Mouse (Mus musculus) midbrain, embryonic 12.5 days (tissue): ENCODE measurements around the gene Timm8a2. TPM values are rescaled to one million over a fixed set of nuclear protein-coding genes. Genes with fewer than 3 reads are reported as not detected.
"Not testable (repeated sequence)": the region's sequence is repeated elsewhere in the genome, so short reads cannot be mapped to it uniquely, and the experiment has no call there.

ENCODE experiments used
- ATAC-seq: fragments of 200-750 bp; cut with Nextera tagmentation; 2 replicates; pipeline ENCODE4 v1.8.0; 2017; ENCODE audit warnings: low read depth, moderate TSS enrichment, moderate library complexity; ENCODE audit not compliant: low FRiP score
- H3K27ac ChIP-seq: fragments of 300-500 bp; sonication (generic); replicated peaks from 2 replicates; pipeline ENCODE4 v1.5.1; 2016; ENCODE audit warnings: mild to moderate bottlenecking
- H3K27me3 ChIP-seq: fragments of 300-500 bp; sonication (generic); 2 replicates; pipeline ENCODE4 v1.6.1; 2016; ENCODE audit warnings: mild to moderate bottlenecking
- H3K36me3 ChIP-seq: fragments of 300-500 bp; sonication (generic); 2 replicates; pipeline ENCODE4 v1.6.1; 2016
- H3K4me1 ChIP-seq: fragments of 300-500 bp; sonication (generic); 2 replicates; pipeline ENCODE4 v1.6.1; 2016
- H3K4me2 ChIP-seq: fragments of 300-500 bp; sonication (generic); replicated peaks from 2 replicates; pipeline ENCODE4 v1.6.1; 2016; ENCODE audit warnings: mild to moderate bottlenecking, moderate library complexity
- H3K4me3 ChIP-seq: fragments of 300-500 bp; sonication (generic); 2 replicates; pipeline ENCODE4 v1.5.1; 2016; ENCODE audit warnings: mild to moderate bottlenecking
- H3K9ac ChIP-seq: fragments of 300-500 bp; sonication (generic); replicated peaks from 2 replicates; pipeline ENCODE4 v1.6.1; 2016; ENCODE audit warnings: mild to moderate bottlenecking, moderate library complexity
- H3K9me3 ChIP-seq: fragments of 300-500 bp; sonication (generic); 2 replicates; pipeline ENCODE4 v1.6.1; 2016; ENCODE audit warnings: mild to moderate bottlenecking
- WGBS: fragments of 180-500 bp; shearing (Covaris S2); methylation state at CpG from one replicate; pipeline ENCODE4 v1.1.7; 2016; 5-methylcytosine and 5-hydroxymethylcytosine counted together
- polyA plus RNA-seq: library from polyadenylated mRNA; unstranded; fragments of >200 nt; fragmentation: Nextera tagmentation; extraction: Ambion mirVana; gene quantifications from 2 replicates; pipeline ENCODE4 v1.2.1, GENCODE M21; 2016

Gene Timm8a2
- polyA plus RNA-seq, 1 experiment from 2014 or later = not detected

DNA sequence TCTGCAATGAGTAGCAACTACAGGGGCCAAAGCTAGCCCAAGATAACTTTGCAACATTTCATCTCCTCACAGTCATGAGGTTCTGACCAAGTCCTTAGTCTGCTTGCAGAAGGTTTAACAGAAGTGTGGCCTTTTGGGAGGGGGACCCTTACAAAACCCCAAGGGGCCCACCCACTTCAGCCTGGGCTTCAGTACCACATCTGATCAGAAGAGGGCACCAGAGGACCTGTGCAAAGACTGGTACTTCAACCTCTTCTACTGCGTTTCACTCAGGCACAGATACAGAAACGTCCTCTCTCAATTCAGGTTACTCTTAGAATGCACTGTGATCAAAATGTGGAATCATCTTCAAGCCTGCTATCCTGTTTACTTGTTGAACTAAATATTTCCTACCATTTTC is 30.0 kb downstream of the Timm8a2 start:
- ATAC-seq = no peak
- WGBS = 8% methylated on average over 2 of the region's 2 CpGs
- Histone ChIP-seq H3K27ac (no peak overlapping the region), H3K27me3 (no peaks in the 10 kb centered on the region), H3K4me1 (no peaks in the 10 kb centered on the region), H3K9ac (no peak overlapping the region), H3K4me2 (no peak overlapping the region), H3K36me3 (no peaks in the 10 kb centered on the region), H3K9me3 (no peaks in the 10 kb centered on the region), H3K4me3 (no peak overlapping the region)

DNA sequence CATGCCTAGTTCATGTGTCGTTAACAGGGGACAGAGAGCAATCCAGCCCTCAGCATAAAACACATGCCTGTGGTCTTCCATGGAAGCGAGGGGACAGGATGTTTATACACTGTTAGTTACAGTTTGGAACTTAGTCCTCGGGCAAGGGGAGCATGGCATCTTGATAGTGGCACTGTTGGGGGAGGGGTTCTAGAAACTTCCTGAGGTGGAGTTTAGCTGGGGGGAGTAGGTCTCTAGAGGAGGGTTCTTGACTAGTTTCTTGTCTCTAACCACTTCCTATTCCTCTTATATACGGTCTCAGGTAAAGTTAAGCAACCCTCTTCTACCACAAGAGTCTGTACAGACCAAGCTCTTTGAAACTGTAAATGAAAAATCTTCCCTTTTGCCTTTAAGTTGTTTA is 31.8 kb downstream of the Timm8a2 start:
- no peaks in the 10 kb centered on the region for H3K9me3 ChIP-seq
- no peak overlapping the region for H3K4me3 ChIP-seq
- 89% methylated on average over 4 of the region's 4 CpGs for WGBS
- H3K27ac ChIP-seq = no peak overlapping the region
- no peaks in the 10 kb centered on the region for H3K4me1 ChIP-seq
- no peak overlapping the region for H3K4me2 ChIP-seq
- no peaks in the 10 kb centered on the region for H3K36me3 ChIP-seq
- no peak for ATAC-seq
- H3K27me3 ChIP-seq = no peaks in the 10 kb centered on the region
- H3K9ac ChIP-seq = no peak overlapping the region

DNA sequence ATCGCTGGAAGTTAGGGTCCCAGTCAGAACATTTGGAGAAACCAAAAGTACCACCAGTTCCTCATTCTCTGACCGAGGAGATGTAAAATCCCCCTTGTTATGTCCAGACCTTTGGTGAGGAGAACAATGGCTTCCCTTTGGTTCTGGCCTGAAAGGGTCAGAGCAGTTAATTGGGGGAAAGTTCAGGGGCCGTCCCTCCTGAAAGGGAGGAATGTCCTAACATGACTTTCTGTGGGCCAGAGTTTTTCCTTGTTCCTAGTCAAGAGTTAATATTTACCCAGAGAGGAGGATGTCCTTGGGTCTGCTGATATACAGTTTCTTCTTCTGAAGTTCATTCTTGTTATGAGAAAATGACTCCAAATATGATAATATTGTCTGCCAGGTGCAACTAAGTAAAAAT is 33.6 kb downstream of the Timm8a2 start:
- H3K4me2 ChIP-seq, H3K27ac ChIP-seq, H3K27me3 ChIP-seq, H3K4me3 ChIP-seq, H3K9me3 ChIP-seq, H3K4me1 ChIP-seq, ATAC-seq, H3K36me3 ChIP-seq, H3K9ac ChIP-seq: not testable (repeated sequence)
- WGBS = 47% methylated on average over 3 of the region's 3 CpGs

DNA sequence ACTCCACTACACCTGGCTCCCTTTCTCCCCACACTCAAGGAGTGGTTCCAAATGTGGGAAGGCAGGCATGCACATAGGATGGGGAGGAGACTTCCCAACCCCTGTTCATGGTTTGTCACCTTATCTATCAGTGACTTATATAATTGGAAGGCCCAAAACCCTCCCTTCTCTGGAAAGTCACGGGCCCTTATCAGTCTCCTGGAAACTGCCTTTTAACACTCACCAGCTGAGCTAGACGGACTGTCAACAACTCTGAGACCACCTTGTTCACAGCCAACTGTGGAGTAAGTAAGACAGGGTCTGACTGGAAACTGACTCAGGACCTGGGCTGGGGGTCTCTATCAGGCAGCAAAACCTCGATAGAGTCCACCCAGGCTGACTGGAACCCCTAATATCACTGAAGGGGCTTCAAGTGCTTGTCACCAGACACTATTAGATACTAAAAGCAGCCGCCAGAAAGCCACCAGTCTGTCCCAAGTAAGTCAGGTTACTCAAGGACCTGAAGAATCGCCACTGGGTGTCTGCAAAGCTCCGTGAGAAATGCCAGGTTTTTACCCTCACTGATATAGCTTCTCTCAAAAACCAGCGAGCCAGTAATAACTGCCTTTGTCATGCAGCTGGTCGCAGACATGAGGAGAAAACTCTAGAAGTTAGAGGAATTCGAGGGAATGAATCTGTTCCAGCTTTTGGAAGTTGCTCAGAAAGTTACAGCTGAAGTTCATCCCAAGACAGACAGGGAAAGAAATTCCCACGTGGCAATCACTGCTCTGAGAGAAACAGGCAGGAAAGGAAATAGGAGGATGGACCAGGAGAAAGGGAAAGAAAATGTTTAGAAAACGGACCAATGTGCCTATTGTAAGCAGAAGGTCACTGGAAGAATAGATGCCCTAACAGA is 34.6 kb downstream of the Timm8a2 start:
- no peak for ATAC-seq
- H3K36me3 ChIP-seq = no peaks in the 10 kb centered on the region
- H3K4me1 ChIP-seq = no peaks in the 10 kb centered on the region
- H3K4me2 ChIP-seq = no peak overlapping the region
- no peak overlapping the region for H3K27ac ChIP-seq
- no peak overlapping the region for H3K9ac ChIP-seq
- H3K4me3 ChIP-seq = no peak overlapping the region
- H3K27me3 ChIP-seq = no peaks in the 10 kb centered on the region
- H3K9me3 ChIP-seq = no peaks in the 10 kb centered on the region
- WGBS = 70% methylated on average over 11 of the region's 11 CpGs

DNA sequence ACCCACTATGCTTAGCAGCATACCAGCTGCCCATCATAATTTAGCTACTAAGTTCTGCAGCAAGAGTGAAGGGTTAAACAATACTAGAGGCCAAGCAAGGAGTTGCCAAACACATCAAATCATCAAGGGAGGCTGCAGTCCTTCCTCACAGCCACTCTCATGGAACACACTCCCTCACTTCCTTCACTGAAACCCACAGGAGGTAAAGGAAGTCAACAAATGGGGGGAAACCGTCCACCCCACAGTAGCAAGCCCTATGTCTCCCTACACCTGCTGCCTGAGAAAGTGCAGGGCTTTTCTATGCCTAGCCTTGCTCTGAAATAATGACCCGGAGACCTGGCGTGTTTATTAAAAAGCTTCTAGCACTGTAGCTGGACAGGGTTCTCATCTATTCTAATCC is 35.5 kb downstream of the Timm8a2 start:
- no peaks in the 10 kb centered on the region for H3K27me3 ChIP-seq
- no peak for ATAC-seq
- H3K9me3 ChIP-seq = no peaks in the 10 kb centered on the region
- H3K36me3 ChIP-seq = no peaks in the 10 kb centered on the region
- no peak overlapping the region for H3K4me2 ChIP-seq
- H3K27ac ChIP-seq = no peak overlapping the region
- H3K9ac ChIP-seq = no peak overlapping the region
- no peaks in the 10 kb centered on the region for H3K4me1 ChIP-seq
- 83% methylated on average over 3 of the region's 3 CpGs for WGBS
- H3K4me3 ChIP-seq = no peak overlapping the region

DNA sequence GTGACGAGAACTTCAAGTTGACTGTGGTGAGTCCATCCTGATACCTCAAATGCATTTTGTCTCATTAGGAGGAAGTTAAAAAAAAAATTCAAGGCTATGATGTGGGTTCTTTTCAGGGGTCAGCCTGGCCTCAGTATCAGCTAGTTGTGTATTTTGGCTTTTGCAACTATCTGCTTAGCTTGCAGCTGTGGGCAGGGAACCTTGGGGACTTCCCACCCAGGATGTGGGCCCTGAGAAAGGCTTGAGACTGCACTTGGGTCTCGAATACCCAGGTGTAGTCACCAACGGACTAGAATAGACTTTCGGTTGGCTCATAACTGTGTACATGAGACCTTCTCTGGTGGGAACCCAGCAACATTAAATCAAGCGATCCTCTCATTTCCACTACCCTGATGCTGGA is 38.9 kb downstream of the Timm8a2 start:
- WGBS = 88% methylated on average over 5 of the region's 5 CpGs
- no peak overlapping the region for H3K27ac ChIP-seq
- no peak overlapping the region for H3K9ac ChIP-seq
- ATAC-seq = no peak
- H3K27me3 ChIP-seq = no peaks in the 10 kb centered on the region
- H3K4me2 ChIP-seq = no peak overlapping the region
- H3K36me3 ChIP-seq = no peaks in the 10 kb centered on the region
- no peaks in the 10 kb centered on the region for H3K9me3 ChIP-seq
- no peaks in the 10 kb centered on the region for H3K4me1 ChIP-seq
- H3K4me3 ChIP-seq = no peak overlapping the region

DNA sequence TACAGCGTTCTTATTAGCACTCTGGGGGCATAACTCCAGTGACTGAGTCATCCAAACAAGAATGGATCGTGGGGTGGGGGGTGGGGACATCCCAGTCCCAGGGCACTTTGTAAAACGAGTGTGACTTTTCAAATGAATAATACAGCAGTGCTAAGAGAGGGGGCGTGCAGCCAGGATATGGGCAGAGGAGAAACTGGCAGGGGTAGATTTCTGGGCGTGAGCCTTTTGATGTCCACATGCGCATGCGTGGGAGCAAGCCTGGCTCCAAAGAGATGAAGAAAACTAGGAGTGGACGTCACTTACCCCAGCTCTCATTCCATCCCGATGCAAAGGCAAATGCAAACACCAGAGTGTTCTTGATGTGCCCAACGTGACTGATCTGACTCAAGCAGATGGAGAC is 39.9 kb downstream of the Timm8a2 start:
- no peak overlapping the region for H3K4me3 ChIP-seq

DNA sequence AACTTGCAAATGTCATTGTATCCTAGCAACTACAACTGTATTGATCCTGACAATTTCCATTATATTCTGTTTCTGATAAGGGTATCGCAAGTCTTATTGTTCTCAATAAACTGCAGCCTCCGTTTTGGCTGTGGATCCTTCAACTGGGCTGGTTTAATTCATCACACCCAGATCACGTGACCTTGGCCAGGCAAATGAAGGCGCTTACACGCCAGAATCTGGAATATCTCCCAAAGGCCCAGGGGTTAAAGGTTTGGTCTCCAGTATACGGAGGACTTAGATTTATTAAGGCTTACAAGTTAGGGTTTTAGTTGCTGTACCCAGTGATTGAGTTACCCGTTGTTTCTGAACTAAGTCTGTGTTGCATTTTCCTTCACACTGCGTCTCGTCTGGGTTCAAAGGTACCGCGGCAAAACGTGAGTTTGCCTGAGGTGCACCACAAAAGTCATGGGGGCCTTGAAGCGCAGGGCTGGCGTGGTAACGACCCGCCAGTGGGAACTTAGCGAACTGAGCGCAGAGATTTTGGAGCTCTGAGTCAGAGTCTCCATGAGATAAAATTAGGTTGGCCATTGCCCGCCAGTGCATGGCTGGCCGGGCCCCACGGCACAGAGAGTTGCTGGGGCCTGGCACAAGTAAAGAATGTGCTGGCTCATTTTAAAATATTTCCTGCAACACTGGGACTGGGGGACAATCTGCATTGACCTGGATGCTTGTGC is 41.2 kb downstream of the Timm8a2 start:
- Histone ChIP-seq H3K4me3 (no peak overlapping the region), H3K4me1 (no peaks in the 10 kb centered on the region), H3K9ac (no peak overlapping the region), H3K27ac (no peak overlapping the region), H3K36me3 (no peaks in the 10 kb centered on the region), H3K27me3 (no peaks in the 10 kb centered on the region), H3K4me2 (no peak overlapping the region), H3K9me3 (no peaks in the 10 kb centered on the region)
- no peak for ATAC-seq
- WGBS = 89% methylated on average over 21 of the region's 21 CpGs

More for the DNA sequence above, 39.9 kb downstream of the Timm8a2 start:
- no peak overlapping the region for H3K27ac ChIP-seq
- no peak for ATAC-seq
- H3K27me3 ChIP-seq = no peaks in the 10 kb centered on the region
- 84% methylated on average over 10 of the region's 10 CpGs for WGBS
- H3K4me1 ChIP-seq = no peaks in the 10 kb centered on the region
- no peaks in the 10 kb centered on the region for H3K36me3 ChIP-seq
- H3K9me3 ChIP-seq = no peaks in the 10 kb centered on the region
- no peak overlapping the region for H3K4me2 ChIP-seq
- H3K9ac ChIP-seq = no peak overlapping the region

DNA sequence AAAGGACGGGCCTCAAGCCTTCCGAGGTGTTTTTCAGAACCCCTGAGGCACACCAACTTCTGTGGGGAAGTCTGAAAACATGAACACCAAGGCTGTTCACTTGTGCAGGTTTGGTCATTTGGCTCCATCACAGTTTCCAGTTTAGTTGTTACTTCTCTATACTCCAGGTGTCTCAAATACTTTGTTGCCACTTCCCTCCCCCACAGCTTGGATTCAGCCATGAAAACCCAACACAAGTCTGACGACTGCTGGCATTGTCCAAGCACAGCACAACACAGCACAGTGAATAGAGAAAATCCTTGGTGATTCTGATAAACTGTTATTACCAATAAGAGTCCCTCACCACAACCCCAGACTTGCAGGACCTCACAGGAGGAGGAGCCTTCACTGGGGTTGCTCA is 42.5 kb downstream of the Timm8a2 start:
- H3K27me3 ChIP-seq = no peaks in the 10 kb centered on the region
- no peaks in the 10 kb centered on the region for H3K36me3 ChIP-seq
- H3K9ac ChIP-seq = no peak overlapping the region
- H3K4me3 ChIP-seq = no peak overlapping the region
- ATAC-seq = no peak
- no peak overlapping the region for H3K27ac ChIP-seq
- no peak overlapping the region for H3K4me2 ChIP-seq
- no peaks in the 10 kb centered on the region for H3K4me1 ChIP-seq
- 80% methylated on average over 3 of the region's 3 CpGs for WGBS
- no peaks in the 10 kb centered on the region for H3K9me3 ChIP-seq

DNA sequence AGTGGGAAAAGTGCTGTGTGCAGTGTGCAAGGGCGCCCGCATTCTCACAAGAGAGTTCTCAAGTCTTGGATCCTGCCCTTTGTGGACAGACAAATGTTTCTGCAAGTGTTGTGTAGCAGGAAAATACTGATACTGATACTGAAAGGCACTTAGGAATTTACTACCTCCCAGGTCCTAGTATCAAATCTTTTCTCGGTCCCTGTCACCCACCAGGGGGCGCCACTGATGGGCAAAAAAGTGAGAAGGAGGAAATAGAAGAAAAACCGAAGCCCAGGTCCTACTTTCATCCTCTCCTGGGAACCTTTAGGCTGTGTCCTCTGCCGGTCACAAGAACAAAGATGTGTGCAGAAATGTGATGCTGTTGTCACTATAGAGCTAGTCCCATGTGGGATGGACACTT is 45.0 kb downstream of the Timm8a2 start:
- Histone ChIP-seq H3K4me2 (no peak overlapping the region), H3K4me1 (no peaks in the 10 kb centered on the region), H3K36me3 (no peaks in the 10 kb centered on the region), H3K9me3 (no peaks in the 10 kb centered on the region), H3K27ac (no peak overlapping the region), H3K4me3 (no peak overlapping the region), H3K27me3 (no peaks in the 10 kb centered on the region), H3K9ac (no peak overlapping the region)
- ATAC-seq = no peak
- WGBS = 43% methylated on average over 6 of the region's 6 CpGs

DNA sequence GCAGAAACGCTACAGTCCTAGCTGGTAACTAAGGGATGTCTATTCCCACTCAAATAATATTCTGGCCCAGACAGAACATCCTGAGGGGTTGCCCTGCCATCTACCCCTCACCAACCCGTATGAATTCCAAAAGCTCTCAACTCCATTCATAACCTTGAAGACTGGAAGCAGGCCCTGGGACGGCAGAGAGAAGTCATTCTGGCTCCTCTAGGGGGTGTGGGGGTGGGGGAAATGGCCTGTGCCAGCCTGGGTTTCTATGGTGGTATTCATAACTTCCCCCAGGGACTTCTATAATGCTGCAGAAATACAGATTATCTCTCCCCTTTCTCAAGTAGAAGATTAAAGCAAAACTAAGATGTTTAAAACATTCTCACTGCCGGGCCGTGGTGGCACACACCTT is 45.4 kb downstream of the Timm8a2 start:
- Histone ChIP-seq H3K4me3 (no peak overlapping the region), H3K4me2 (no peak overlapping the region), H3K36me3 (no peaks in the 10 kb centered on the region), H3K4me1 (no peaks in the 10 kb centered on the region), H3K9me3 (no peaks in the 10 kb centered on the region), H3K27me3 (no peaks in the 10 kb centered on the region), H3K9ac (no peak overlapping the region), H3K27ac (no peak overlapping the region)
- WGBS = 86% methylated on average over 5 of the region's 5 CpGs
- ATAC-seq = no peak

DNA sequence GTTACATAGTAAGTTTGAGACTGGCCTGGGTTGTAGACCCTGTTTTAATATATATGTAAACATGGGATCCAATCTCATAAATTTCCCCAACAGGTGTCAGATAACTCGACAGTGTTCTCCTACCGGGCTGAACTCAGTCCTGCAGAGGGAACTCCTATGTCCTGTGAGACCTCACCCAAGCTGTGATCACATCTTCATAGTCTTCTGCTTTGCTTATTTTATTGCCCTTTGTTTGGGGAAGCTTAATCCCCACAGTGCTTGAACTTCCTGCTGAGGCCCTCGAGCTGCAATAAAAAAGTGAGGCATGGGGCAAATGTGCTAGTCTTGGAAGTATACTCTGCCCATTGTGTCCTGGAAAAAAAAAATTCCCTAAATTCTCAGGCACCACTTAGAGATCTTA is 46.8 kb downstream of the Timm8a2 start:
- WGBS = 45% methylated on average over 3 of the region's 3 CpGs
- ATAC-seq = no peak

More for the DNA sequence above, 46.8 kb downstream of the Timm8a2 start:
- Histone ChIP-seq H3K4me2 (no peak overlapping the region), H3K27ac (no peak overlapping the region), H3K4me1 (no peaks in the 10 kb centered on the region), H3K36me3 (no peaks in the 10 kb centered on the region), H3K9ac (no peak overlapping the region), H3K9me3 (no peaks in the 10 kb centered on the region), H3K27me3 (no peaks in the 10 kb centered on the region), H3K4me3 (no peak overlapping the region)
